Mouse (Mus musculus): Measurements from ENCODE around the gene Cnga2.

Cnga2 gene

GRCm38 (mm10) chrX:71991549-71991948, at the start of gene Cnga2:
Gene Cnga2, plus strand, starts transcription at chrX:71991849.
- in situ Hi-C loops (cut with MboI, MseI): loop anchor here (25.0 kb wide), 2 partner anchors 846 to 1621 kb away; partner anchors contain the start of gene Gabrq (in 1 of the 2)

GRCm38 (mm10) chrX:71946631-71947030, 45.0 kb upstream of the Cnga2 start:
- in situ Hi-C loops (cut with MboI, MseI): loop anchor here in 1 of 2 experiments (5.0 kb wide), 1 partner anchor 299 kb away; no protein-coding TSS in a partner anchor

GRCm38 (mm10) chrX:71958366-71958765, 33.3 kb upstream of the Cnga2 start:
- in situ Hi-C loops (cut with MboI, MseI): loop anchor here in 1 of 2 experiments (5.0 kb wide), 1 partner anchor 681 kb away; no protein-coding TSS in a partner anchor

GRCm38 (mm10) chrX:71962073-71963051, 29.3 kb upstream of the Cnga2 start, which contains the start of gene Prrg3:
Gene Prrg3, plus strand, starts transcription at chrX:71962624.
- in situ Hi-C loops (cut with MboI, MseI): no loop called here

GRCm38 (mm10) chrX:71963275-71963912, 28.3 kb upstream of the Cnga2 start:
- in situ Hi-C loops (cut with MboI, MseI): no loop called here

GRCm38 (mm10) chrX:71968216-71968615, 23.4 kb upstream of the Cnga2 start:
- in situ Hi-C loops (cut with MboI, MseI): no loop called here

GRCm38 (mm10) chrX:71968816-71969215, 22.8 kb upstream of the Cnga2 start:
- in situ Hi-C loops (cut with MboI, MseI): no loop called here

- in situ Hi-C loops (cut with MboI, MseI): no loop called here
Measured at GRCm38 (mm10) chrX:71971325-71971724, 20.3 kb upstream of the Cnga2 start.

GRCm38 (mm10) chrX:71972686-71973085, 19.0 kb upstream of the Cnga2 start, which contains the start of gene Fate1:
Gene Fate1, plus strand, starts transcription at chrX:71972986.
- in situ Hi-C loops (cut with MboI, MseI): no loop called here

- in situ Hi-C loops (cut with MboI, MseI): loop anchor here (25.0 kb wide), 2 partner anchors 860 to 1635 kb away; partner anchors contain the start of gene Gabrq (in 1 of the 2)
Measured at GRCm38 (mm10) chrX:71977681-71978080, 14.0 kb upstream of the Cnga2 start.

- in situ Hi-C loops (cut with MboI, MseI): loop anchor here (25.0 kb wide), 2 partner anchors 857 to 1632 kb away; partner anchors contain the start of gene Gabrq (in 1 of the 2)
Measured at GRCm38 (mm10) chrX:71980443-71980842, 11.2 kb upstream of the Cnga2 start.

- in situ Hi-C loops (cut with MboI, MseI): loop anchor here (25.0 kb wide), 2 partner anchors 856 to 1631 kb away; partner anchors contain the start of gene Gabrq (in 1 of the 2)
Measured at GRCm38 (mm10) chrX:71981322-71981721, 10.3 kb upstream of the Cnga2 start.

- in situ Hi-C loops (cut with MboI, MseI): loop anchor here (25.0 kb wide), 2 partner anchors 854 to 1629 kb away; partner anchors contain the start of gene Gabrq (in 1 of the 2)
Measured at GRCm38 (mm10) chrX:71983205-71983604, 8.4 kb upstream of the Cnga2 start.

GRCm38 (mm10) chrX:71983775-71984174, 7.9 kb upstream of the Cnga2 start:
- in situ Hi-C loops (cut with MboI, MseI): loop anchor here (25.0 kb wide), 2 partner anchors 854 to 1629 kb away; partner anchors contain the start of gene Gabrq (in 1 of the 2)

GRCm38 (mm10) chrX:71995972-71996371, 4.3 kb downstream of the Cnga2 start:
- in situ Hi-C loops (cut with MboI, MseI): loop anchor here (25.0 kb wide), 2 partner anchors 841 to 1616 kb away; partner anchors contain the start of gene Gabrq (in 1 of the 2)

GRCm38 (mm10) chrX:72009930-72010329, 18.3 kb downstream of the Cnga2 start:
- in situ Hi-C loops (cut with MboI, MseI): no loop called here

- in situ Hi-C loops (cut with MboI, MseI): no loop called here
Measured at GRCm38 (mm10) chrX:72012236-72012635, 20.6 kb downstream of the Cnga2 start.

- in situ Hi-C loops (cut with MboI, MseI): no loop called here
Measured at GRCm38 (mm10) chrX:72012804-72013203, 21.2 kb downstream of the Cnga2 start.

- in situ Hi-C loops (cut with MboI, MseI): loop anchor here in 1 of 2 experiments (10.0 kb wide), 1 partner anchor 1813 kb away; no protein-coding TSS in a partner anchor
Measured at GRCm38 (mm10) chrX:72022241-72022640, 30.6 kb downstream of the Cnga2 start.

- in situ Hi-C loops (cut with MboI, MseI): loop anchor here in 1 of 2 experiments (10.0 kb wide), 1 partner anchor 1812 kb away; no protein-coding TSS in a partner anchor
Measured at GRCm38 (mm10) chrX:72022750-72023398, 31.2 kb downstream of the Cnga2 start.

- in situ Hi-C loops (cut with MboI, MseI): loop anchor here in 1 of 2 experiments (10.0 kb wide), 1 partner anchor 1811 kb away; no protein-coding TSS in a partner anchor
Measured at GRCm38 (mm10) chrX:72023542-72023941, 31.9 kb downstream of the Cnga2 start.

All from T-helper 17 cell (primary cell).